Mouse (Mus musculus): ENCODE results near the gene Asprv1. TPM values are rescaled to one million over a fixed set of nuclear protein-coding genes. Genes with fewer than 3 reads are reported as not detected.
A peak's percentile ranks its signal among the peaks of the same experiment; 100 is the strongest.

Gene Asprv1
- total and polyA plus RNA-seq, 3 experiments = 0.21 to 0.31 TPM; not detected in 1

DNA sequence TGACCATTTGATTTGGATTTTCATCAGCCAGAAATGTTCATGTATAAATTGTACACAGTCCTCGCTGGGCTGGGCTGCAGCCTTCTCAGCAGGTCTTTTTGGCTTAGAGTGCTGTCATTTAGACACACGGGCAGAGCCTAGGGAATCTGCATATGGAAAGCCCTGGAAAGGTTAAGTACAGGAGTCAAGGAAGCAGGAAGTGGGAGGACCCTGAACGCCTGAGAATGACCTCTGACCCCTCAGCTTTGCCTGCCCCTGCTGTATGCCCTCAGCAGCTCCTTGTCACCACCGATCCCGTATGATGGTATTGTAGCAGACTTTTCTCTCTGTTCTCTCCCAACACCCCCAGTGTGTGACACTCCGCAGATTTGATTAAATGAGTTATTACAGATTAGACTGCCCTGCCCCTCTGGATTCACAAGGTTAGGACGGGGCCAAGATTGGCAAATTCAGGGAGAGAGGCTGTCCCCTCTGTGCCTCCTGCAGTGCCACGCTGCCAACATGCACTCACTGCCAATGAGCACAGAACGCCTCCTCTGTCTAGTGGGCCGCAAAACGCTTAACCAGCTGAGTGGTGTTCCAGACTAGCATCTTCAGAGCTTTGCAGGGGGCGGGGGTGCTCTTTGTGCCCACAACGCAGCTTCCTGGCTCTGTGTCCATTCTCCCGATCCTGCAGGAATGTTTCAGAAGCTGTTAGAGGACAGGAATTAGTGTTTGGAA lies 43.5 kb upstream of the Asprv1 start:
- H3K9ac ChIP-seq (ENCODE audit: low read depth, low read length) = peak overlapping the region; percentile 72
- intact Hi-C loops (cut with DNase I) = loop anchor here (5.0 kb wide), 3 partner anchors 37 to 107 kb away; partner anchors contain the start of gene Mxd1

DNA sequence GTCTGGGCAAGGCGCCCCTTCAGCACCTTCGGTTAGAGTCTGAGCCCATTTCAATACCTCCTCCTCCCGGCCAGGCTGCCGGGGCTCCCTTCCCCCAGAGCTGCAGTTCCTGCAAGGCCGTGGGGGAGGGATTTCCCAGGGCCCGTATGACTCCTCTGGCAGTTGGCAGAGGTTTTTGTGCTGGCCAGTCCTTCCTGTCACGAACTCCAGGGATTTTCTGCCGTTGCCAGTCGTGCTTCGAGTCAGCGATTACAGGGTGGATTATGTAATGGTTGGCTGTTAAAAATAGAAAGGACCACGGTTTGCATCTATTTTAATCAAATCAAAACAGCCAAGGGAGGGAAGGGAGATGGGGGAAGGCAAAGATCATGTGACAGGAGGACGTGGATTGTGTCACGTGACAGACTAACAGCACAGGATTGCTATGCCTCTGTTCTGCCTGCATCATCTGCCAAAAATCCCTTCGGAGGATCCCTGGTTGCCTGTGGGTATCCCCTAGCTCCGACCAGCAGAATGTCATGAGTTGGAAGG lies 42.8 kb upstream of the Asprv1 start:
- intact Hi-C loops (cut with DNase I) = loop anchor here (5.0 kb wide), 2 partner anchors 82 to 108 kb away; partner anchors contain the start of gene Mxd1
- peak; percentile 86 to 93 for DNase-seq
- under 1% methylated on average over 16 of the region's 16 CpGs for WGBS
- H3K36me3 ChIP-seq (ENCODE audit: control insufficient read depth, insufficient read depth, low read length) = no peaks in the 10 kb centered on the region
- peak overlapping the region; percentile 72 for H3K9ac ChIP-seq (ENCODE audit: low read depth, low read length)
- no peaks in the 10 kb centered on the region for H3K79me2 ChIP-seq (replicated peaks; ENCODE audit: control insufficient read depth, insufficient read depth, low read length)
- H3K27me3 ChIP-seq (ENCODE audit: control insufficient read depth, insufficient read depth, low read length) = no peaks in the 10 kb centered on the region
- TF ChIP-seq CTCF (IDR thresholded peaks at IDR 0.05) = peak; percentile 34
- peak; percentile 90 for TF ChIP-seq EP300 (IDR thresholded peaks at IDR 0.05; ENCODE audit: insufficient read depth, low read depth, low read length)
- TF ChIP-seq POLR2A (IDR thresholded peaks at IDR 0.05; ENCODE audit: insufficient read depth, low read depth, low read length) = peak; percentile 76
- H3K4me1 ChIP-seq (ENCODE audit: control insufficient read depth, insufficient read depth, low read length) = peaks cover 13% of the 10 kb centered on the region
- peak overlapping the region; percentile 92 for H3K27ac ChIP-seq
- peak overlapping the region; percentile 59 for H3K4me3 ChIP-seq

More for the DNA sequence above, 43.5 kb upstream of the Asprv1 start:
- H3K27ac ChIP-seq = peak overlapping the region; percentile 92
- no peaks in the 10 kb centered on the region for H3K27me3 ChIP-seq (ENCODE audit: control insufficient read depth, insufficient read depth, low read length)
- no peaks in the 10 kb centered on the region for H3K36me3 ChIP-seq (ENCODE audit: control insufficient read depth, insufficient read depth, low read length)
- peak; percentile 58 to 66 for DNase-seq
- 9% methylated on average over 14 of the region's 14 CpGs for WGBS
- peaks cover 13% of the 10 kb centered on the region for H3K4me1 ChIP-seq (ENCODE audit: control insufficient read depth, insufficient read depth, low read length)
- TF ChIP-seq CTCF (IDR thresholded peaks at IDR 0.05) (no peak), POLR2A (IDR thresholded peaks at IDR 0.05; ENCODE audit: insufficient read depth, low read depth, low read length) (no peak), EP300 (IDR thresholded peaks at IDR 0.05; ENCODE audit: insufficient read depth, low read depth, low read length) (no peak)
- peak overlapping the region; percentile 59 for H3K4me3 ChIP-seq
- no peaks in the 10 kb centered on the region for H3K79me2 ChIP-seq (replicated peaks; ENCODE audit: control insufficient read depth, insufficient read depth, low read length)

DNA sequence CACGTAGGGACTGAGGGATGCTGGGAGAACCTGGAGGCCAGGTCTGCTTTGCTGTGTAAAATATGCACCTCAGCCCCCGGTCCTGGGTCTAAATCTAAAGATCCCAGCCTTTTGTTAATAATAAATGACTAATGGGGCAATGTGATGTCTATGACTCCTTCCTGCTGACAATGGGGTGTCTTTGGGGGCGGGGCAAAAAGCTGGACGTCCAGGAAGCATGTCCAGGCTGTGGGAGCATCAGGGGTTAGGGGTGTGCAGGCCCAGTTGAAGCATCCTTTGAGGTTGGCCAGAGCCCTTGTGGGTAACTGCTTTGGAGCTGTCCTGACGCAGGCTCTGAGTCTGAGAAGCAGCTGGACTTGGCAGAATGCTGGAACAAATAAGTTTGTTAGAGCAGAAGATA lies 41.9 kb upstream of the Asprv1 start:
- TF ChIP-seq CTCF (IDR thresholded peaks at IDR 0.05) (no peak), EP300 (IDR thresholded peaks at IDR 0.05; ENCODE audit: insufficient read depth, low read depth, low read length) (no peak), POLR2A (IDR thresholded peaks at IDR 0.05; ENCODE audit: insufficient read depth, low read depth, low read length) (no peak)
- H3K36me3 ChIP-seq (ENCODE audit: control insufficient read depth, insufficient read depth, low read length) = no peaks in the 10 kb centered on the region
- no peak overlapping the region for H3K9ac ChIP-seq (ENCODE audit: low read depth, low read length)
- DNase-seq = no peak
- intact Hi-C loops (cut with DNase I) = loop anchor here (5.0 kb wide), 2 partner anchors 81 to 109 kb away; partner anchors contain the start of gene Mxd1
- H3K4me3 ChIP-seq = no peak overlapping the region
- H3K79me2 ChIP-seq (replicated peaks; ENCODE audit: control insufficient read depth, insufficient read depth, low read length) = no peaks in the 10 kb centered on the region
- H3K27me3 ChIP-seq (ENCODE audit: control insufficient read depth, insufficient read depth, low read length) = no peaks in the 10 kb centered on the region
- peaks cover 13% of the 10 kb centered on the region for H3K4me1 ChIP-seq (ENCODE audit: control insufficient read depth, insufficient read depth, low read length)
- 56% methylated on average over 5 of the region's 5 CpGs for whole genome bisulfite sequencing
- H3K27ac ChIP-seq = peak overlapping the region; percentile 92; the same call in 1 of the 2 replicates

DNA sequence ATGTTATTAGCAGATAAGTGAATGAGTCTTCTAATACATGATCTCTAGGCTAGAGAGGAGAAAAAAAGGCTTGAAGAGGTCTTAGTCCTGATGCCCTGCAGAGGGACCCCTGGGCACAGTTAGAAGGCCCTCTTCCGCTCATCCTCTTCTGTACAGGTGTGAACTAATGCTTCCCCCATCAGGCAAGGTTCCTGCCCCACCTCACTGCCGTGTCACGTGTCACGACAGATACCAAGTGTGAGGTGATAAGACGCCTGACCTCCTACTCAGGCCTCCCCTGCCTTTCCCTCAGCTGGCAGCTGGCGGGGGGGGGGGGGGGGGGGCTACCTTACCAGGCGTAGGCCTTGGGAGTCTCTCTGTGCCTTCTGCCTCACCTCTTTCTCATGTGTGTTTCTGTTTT lies 39.5 kb upstream of the Asprv1 start:
- H3K4me1 ChIP-seq (ENCODE audit: control insufficient read depth, insufficient read depth, low read length) = peaks cover 13% of the 10 kb centered on the region
- no peak overlapping the region for H3K9ac ChIP-seq (ENCODE audit: low read depth, low read length)
- H3K36me3 ChIP-seq (ENCODE audit: control insufficient read depth, insufficient read depth, low read length) = no peaks in the 10 kb centered on the region
- no peaks in the 10 kb centered on the region for H3K79me2 ChIP-seq (replicated peaks; ENCODE audit: control insufficient read depth, insufficient read depth, low read length)
- intact Hi-C loops (cut with DNase I) = loop anchor here (5.0 kb wide), 2 partner anchors 79 to 111 kb away; partner anchors contain the start of gene Mxd1
- H3K4me3 ChIP-seq = no peak overlapping the region
- 58% methylated on average over 7 of the region's 7 CpGs for WGBS
- DNase-seq = no peak
- TF ChIP-seq CTCF (IDR thresholded peaks at IDR 0.05) = no peak
- no peak for TF ChIP-seq EP300 (IDR thresholded peaks at IDR 0.05; ENCODE audit: insufficient read depth, low read depth, low read length)
- TF ChIP-seq POLR2A (IDR thresholded peaks at IDR 0.05; ENCODE audit: insufficient read depth, low read depth, low read length) = no peak
- H3K27ac ChIP-seq = no peak overlapping the region
- H3K27me3 ChIP-seq (ENCODE audit: control insufficient read depth, insufficient read depth, low read length) = no peaks in the 10 kb centered on the region

DNA sequence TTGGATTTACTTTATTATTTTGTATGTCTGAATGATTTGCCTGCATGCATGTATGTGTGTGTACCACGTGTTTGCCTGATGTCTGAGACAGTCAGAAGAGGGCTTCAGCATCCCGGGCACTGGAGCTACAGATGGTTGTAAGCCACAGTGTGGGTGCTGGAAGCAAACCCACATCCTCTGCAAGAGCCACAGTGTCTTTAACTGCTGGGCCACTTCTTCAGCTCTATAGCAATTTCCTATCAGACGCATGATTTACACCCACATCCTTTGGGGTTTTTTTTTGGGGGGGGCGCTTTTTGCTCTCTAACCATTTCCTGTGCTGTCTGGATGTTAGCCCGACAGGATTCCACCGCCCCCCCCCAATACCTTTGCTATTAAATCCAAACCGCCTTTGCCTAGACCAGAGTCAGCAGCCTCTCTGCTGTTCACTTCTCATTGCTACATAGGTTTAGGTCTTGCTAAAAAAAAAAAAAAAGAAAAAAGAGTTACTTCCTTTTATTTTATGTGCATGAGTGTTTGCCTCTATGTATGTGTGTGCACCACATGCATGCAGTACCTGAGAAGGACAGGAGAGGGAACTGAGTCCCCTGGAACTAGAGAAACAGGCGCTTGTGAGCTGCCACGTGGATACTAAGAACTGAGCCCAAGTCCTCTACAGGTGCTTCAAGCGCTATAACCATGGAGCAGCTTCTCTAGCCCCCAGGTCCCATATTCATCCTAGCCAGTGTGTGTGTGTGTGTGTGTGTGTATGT lies 34.6 kb upstream of the Asprv1 start:
- no peaks in the 10 kb centered on the region for H3K4me1 ChIP-seq (ENCODE audit: control insufficient read depth, insufficient read depth, low read length)
- H3K4me3 ChIP-seq = no peak overlapping the region
- H3K9ac ChIP-seq (ENCODE audit: low read depth, low read length) = no peak overlapping the region
- WGBS = 74% methylated on average over 10 of the region's 10 CpGs
- intact Hi-C loops (cut with DNase I) = no loop called here
- H3K36me3 ChIP-seq (ENCODE audit: control insufficient read depth, insufficient read depth, low read length) = no peaks in the 10 kb centered on the region
- no peak for DNase-seq
- H3K79me2 ChIP-seq (replicated peaks; ENCODE audit: control insufficient read depth, insufficient read depth, low read length) = no peaks in the 10 kb centered on the region
- TF ChIP-seq POLR2A (IDR thresholded peaks at IDR 0.05; ENCODE audit: insufficient read depth, low read depth, low read length) (no peak), CTCF (IDR thresholded peaks at IDR 0.05) (0 out of 2 replicates have a peak, but pooled peaks have one; percentile 4)
- no peak overlapping the region for H3K27ac ChIP-seq
- H3K27me3 ChIP-seq (ENCODE audit: control insufficient read depth, insufficient read depth, low read length) = no peaks in the 10 kb centered on the region
